Mouse (Mus musculus): ENCODE measurements at regions not wholly inside any gene's neighbourhood (a gene's known extent, or its start where the extent isn't known, plus 50 kb on each side); places are given as distances from the start of the nearest gene placed in this dataset.

DNA sequence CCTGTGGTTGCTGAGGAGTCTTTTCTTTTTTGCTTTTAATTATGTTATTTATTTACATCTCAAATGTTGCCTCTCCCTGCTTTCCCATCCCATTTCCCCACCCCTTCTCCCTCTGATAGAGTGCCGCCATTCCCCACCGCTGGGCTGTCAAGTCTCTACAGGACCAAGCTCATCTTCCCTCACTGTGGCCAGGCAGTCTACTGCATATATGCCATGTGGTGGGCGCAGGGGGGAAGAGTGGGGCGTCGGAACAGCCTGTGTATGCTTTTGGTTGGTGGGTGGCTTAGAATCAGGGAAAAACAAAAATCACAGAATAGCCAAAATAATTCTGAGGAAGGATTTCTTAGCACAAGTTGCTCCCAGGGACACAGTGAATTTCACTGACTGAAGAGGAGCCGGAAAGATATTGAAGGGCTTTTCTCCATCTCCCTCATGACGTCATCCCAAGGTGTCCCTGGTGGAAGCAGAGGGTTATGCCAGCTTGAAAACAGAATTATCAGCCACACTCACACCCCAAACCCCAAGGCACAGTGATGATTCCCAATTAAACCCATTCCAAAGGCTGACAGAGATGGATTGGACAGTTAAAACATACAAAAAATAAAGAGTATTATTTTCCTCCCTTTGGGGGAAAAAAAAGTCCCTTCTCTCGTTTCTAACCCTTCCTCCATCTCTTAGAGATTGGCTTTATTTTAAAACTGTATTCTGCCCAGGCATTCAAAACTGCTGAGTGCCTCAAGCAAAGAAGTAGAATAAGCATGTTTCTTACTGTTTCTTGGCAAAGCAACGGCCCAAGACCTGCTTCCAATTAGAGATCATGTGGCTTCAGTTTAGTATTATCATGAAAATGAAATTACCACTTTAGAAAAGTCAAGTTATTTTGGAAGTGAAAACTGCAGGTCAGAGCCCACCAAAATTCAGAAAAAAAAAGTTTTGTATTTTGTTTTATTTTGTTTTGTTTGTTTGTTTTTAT, 232.0 kb downstream of the Clic5 start:
- DNase-seq, result no peak

DNA sequence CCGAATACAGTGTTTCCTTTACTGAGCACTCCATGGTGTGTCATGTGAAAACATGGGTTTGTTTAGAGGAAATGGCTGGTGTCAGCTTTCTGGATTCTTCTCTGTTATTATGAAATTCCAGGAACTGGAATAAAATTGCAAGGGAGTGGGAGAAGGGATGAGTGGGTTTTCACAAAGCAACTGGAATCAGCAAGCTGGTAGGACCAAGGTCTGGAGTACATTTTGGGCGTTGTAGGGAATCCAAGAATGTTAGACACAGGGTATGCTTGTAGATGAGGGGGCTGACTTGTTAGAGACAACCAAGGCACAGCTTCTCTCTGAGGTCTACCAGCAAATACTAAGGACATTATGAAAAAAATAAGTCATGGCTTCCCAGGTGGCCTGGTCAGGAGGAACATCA, 233.8 kb downstream of the Clic5 start:
- DNase-seq, result no peak

GRCm38 (mm10) chr17:44422865-44423264, 234.5 kb downstream of the Clic5 start:
- DNase-seq, result no peak

- DNase-seq, result no peak
Measured at GRCm38 (mm10) chr17:44423471-44423985, 235.1 kb downstream of the Clic5 start.

GRCm38 (mm10) chr17:44432524-44433295, 244.3 kb downstream of the Clic5 start:
- no peak for DNase-seq

- DNase-seq, result no peak
Measured at GRCm38 (mm10) chr17:44433296-44433653, 244.9 kb downstream of the Clic5 start.

GRCm38 (mm10) chr17:44436536-44437043, 248.2 kb downstream of the Clic5 start:
- no peak for DNase-seq

DNA sequence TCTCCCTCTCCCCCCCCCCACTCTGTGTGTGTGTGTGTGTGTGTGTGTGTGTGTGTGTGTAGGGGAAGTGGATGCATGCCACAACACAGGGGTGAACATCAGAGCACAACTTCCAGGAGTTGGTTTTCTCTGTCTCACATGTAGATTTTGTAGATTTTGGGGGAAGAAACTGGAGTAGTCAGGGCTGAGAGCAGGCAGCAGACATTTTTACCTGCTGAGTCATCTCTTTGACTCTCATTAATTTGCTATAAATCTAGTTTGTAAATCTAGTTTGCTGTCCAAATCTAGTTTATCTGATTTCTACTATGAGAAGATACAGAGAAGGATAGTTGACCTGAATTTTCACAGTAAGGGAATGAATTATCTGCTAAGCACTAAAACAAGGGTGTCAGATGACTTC, 250.1 kb downstream of the Clic5 start:
- no peak for DNase-seq

DNA sequence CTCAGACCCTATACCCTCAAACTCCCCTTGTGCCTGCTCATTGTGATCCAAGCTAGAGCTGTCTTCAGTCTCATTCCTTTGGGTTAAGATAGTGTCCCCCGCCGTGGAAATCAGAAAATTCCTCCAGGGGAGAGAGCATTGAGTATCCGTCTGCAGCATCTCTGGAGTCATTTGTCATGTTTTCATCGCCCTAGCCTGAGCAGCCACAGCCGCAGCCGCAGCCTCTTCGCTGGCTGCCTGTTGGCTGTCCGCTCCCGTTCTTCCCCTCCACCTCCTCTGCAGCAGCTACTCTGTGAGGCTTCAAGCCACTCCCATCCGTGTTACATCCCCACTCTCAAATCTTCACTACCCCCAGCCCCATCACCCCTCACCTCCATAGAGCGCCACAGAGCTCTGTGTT, 255.1 kb downstream of the Clic5 start:
- DNase-seq, result no peak

DNA sequence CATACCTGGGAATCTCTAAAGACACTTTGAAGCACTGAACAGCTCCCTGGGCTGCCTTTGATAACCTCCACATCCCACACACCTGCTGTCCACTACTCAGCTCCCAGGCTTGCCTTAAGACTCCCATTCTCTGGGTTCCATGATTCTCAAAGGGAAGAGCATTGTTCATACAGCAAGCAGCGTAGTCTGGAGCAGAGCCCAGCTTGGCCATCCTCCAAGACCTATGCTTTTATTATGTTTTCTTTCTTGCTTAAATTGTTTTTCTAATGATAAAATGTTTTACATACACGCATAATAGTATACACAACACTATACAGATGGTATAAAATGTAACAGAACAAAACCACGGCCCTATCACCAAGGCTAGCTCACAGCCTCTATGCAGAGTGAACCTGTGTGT, 257.0 kb downstream of the Clic5 start:
- no peak for DNase-seq
